Mouse (Mus musculus): ENCODE measurements around the gene Ppp2r2d. TPM values are rescaled to one million over a fixed set of nuclear protein-coding genes. Genes with fewer than 3 reads are reported as not detected.

The Ppp2r2d gene
- polyA plus RNA-seq, 1 experiment: 119 TPM

GRCm38 (mm10) chr7:138846502-138846991 is 668 bp downstream of the Ppp2r2d start:
- H3K4me3 ChIP-seq (ENCODE audit: control insufficient read depth, low read depth, low read length): peak overlapping the region; percentile 93
- no peaks in the 10 kb centered on the region for H3K27me3 ChIP-seq (ENCODE audit: control insufficient read depth, insufficient read depth, low read length)
- TF ChIP-seq CTCF (IDR thresholded peaks at IDR 0.05; ENCODE audit: control insufficient read depth, insufficient read depth, insufficient replicate concordance, low read depth, low read length) (no peak), POLR2A (IDR thresholded peaks at IDR 0.05; ENCODE audit: control insufficient read depth, low read depth, low read length) (no peak)
- H3K4me1 ChIP-seq (ENCODE audit: control insufficient read depth, insufficient read depth, low read length): peaks cover 9% of the 10 kb centered on the region
- H3K27ac ChIP-seq (ENCODE audit: control insufficient read depth, insufficient read depth, low read depth, low read length): peak overlapping the region; percentile 79
- H3K36me3 ChIP-seq (ENCODE audit: control insufficient read depth, insufficient read depth, low read length): peaks cover 1% of the 10 kb centered on the region; the same call in 1 of the 2 replicates

GRCm38 (mm10) chr7:138847316-138848027 is 1.6 kb downstream of the Ppp2r2d start:
- Histone ChIP-seq H3K36me3 (ENCODE audit: control insufficient read depth, insufficient read depth, low read length) (peaks cover 1% of the 10 kb centered on the region; the same call in 1 of the 2 replicates), H3K27me3 (ENCODE audit: control insufficient read depth, insufficient read depth, low read length) (no peaks in the 10 kb centered on the region), H3K4me1 (ENCODE audit: control insufficient read depth, insufficient read depth, low read length) (peaks cover 9% of the 10 kb centered on the region), H3K27ac (ENCODE audit: control insufficient read depth, insufficient read depth, low read depth, low read length) (peak overlapping the region; percentile 22), H3K4me3 (ENCODE audit: control insufficient read depth, low read depth, low read length) (peak overlapping the region; percentile 93)
- TF ChIP-seq POLR2A (IDR thresholded peaks at IDR 0.05; ENCODE audit: control insufficient read depth, low read depth, low read length) (no peak), CTCF (IDR thresholded peaks at IDR 0.05; ENCODE audit: control insufficient read depth, insufficient read depth, insufficient replicate concordance, low read depth, low read length) (no peak)

DNA sequence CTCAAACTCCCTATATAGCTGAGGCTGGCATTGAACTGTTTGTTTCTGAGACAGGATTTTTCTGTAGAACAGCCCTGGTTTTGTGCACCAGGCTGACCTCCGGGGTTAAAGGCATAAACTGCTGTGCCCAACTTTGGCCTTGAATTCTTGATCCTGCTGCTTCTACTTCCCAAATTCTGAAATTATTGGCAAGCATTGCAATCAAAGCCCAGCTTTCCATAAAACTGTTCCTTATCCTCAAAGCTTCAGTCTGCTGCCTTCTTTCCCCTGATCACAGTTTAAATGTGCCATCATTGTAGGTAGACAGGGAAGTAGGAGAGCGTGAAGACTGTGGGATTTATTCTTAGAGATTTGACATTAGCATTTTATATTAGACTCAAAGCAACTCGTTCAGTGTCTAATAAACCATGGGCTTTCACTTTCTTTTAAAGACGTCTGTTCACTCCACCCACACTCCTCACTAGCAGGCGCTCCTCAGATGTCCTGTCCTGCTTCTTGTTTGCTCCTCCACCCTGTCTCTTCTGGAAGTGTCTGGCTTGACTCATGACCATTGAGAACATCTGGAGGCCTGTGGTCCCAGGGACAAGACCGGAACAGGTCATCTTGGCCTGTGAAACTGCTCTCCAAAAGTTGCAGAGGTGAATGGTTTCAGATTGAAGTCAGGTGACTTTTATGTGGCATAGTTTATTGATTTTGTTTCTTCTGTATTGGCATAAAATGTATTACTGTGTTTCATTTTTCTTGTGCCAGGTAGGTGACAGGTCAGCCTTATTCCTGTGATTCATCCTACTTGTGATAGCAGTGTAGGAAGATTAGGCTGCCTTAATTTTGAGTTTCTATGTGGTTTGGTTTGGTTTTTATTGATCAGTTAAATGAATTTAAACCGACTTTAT is 2.4 kb downstream of the Ppp2r2d start:
- Histone ChIP-seq H3K27me3 (ENCODE audit: control insufficient read depth, insufficient read depth, low read length) (no peaks in the 10 kb centered on the region), H3K4me1 (ENCODE audit: control insufficient read depth, insufficient read depth, low read length) (peaks cover 9% of the 10 kb centered on the region), H3K27ac (ENCODE audit: control insufficient read depth, insufficient read depth, low read depth, low read length) (no peak overlapping the region), H3K4me3 (ENCODE audit: control insufficient read depth, low read depth, low read length) (peak overlapping the region; percentile 93; the same call in 1 of the 2 replicates), H3K36me3 (ENCODE audit: control insufficient read depth, insufficient read depth, low read length) (peaks cover 3% of the 10 kb centered on the region; the same call in 1 of the 2 replicates)
- TF ChIP-seq POLR2A (IDR thresholded peaks at IDR 0.05; ENCODE audit: control insufficient read depth, low read depth, low read length) (no peak), CTCF (IDR thresholded peaks at IDR 0.05; ENCODE audit: control insufficient read depth, insufficient read depth, insufficient replicate concordance, low read depth, low read length) (no peak)

GRCm38 (mm10) chr7:138850083-138850482 is 4.2 kb downstream of the Ppp2r2d start:
- H3K4me1 ChIP-seq (ENCODE audit: control insufficient read depth, insufficient read depth, low read length): peaks cover 6% of the 10 kb centered on the region
- no peak overlapping the region for H3K4me3 ChIP-seq (ENCODE audit: control insufficient read depth, low read depth, low read length)
- no peak for TF ChIP-seq CTCF (IDR thresholded peaks at IDR 0.05; ENCODE audit: control insufficient read depth, insufficient read depth, insufficient replicate concordance, low read depth, low read length)
- TF ChIP-seq POLR2A (IDR thresholded peaks at IDR 0.05; ENCODE audit: control insufficient read depth, low read depth, low read length): no peak
- H3K27me3 ChIP-seq (ENCODE audit: control insufficient read depth, insufficient read depth, low read length): no peaks in the 10 kb centered on the region
- peaks cover 3% of the 10 kb centered on the region; the same call in 1 of the 2 replicates for H3K36me3 ChIP-seq (ENCODE audit: control insufficient read depth, insufficient read depth, low read length)
- no peak overlapping the region for H3K27ac ChIP-seq (ENCODE audit: control insufficient read depth, insufficient read depth, low read depth, low read length)

DNA sequence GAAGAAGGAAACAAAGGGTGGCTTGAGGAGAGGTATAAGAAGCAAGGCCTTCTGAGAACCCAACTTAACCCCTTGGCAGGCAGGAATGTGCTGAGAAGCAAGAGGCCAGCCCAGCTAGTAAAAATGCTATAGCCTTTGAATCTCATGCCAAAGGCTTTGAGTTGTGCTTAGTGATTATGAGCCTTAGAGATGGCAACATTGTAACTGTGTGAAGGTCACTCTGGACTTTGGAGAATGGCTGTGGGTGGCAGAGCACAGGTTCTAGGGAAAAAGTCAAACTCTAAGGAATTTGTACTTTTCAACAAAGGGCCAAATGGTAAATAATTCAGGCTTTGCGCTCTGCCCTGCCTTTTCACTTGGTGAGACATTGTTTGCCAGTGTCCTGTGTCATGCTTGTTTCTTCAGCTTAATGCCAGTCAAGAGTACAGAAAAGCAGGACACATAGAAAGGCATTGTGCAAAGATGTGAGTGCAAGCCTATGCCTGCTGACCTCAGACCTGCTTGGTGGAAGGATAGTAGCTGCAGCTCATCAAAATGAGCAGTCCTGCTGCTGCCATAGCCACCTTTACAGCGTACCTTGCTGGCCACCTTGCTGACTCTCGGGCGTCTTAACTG is 7.6 kb downstream of the Ppp2r2d start:
- no peak overlapping the region for H3K27ac ChIP-seq (ENCODE audit: control insufficient read depth, insufficient read depth, low read depth, low read length)
- no peak overlapping the region for H3K4me3 ChIP-seq (ENCODE audit: control insufficient read depth, low read depth, low read length)
- H3K4me1 ChIP-seq (ENCODE audit: control insufficient read depth, insufficient read depth, low read length): no peaks in the 10 kb centered on the region
- TF ChIP-seq POLR2A (IDR thresholded peaks at IDR 0.05; ENCODE audit: control insufficient read depth, low read depth, low read length) (no peak), CTCF (IDR thresholded peaks at IDR 0.05; ENCODE audit: control insufficient read depth, insufficient read depth, insufficient replicate concordance, low read depth, low read length) (no peak)
- peaks cover 3% of the 10 kb centered on the region; the same call in 1 of the 2 replicates for H3K36me3 ChIP-seq (ENCODE audit: control insufficient read depth, insufficient read depth, low read length)
- H3K27me3 ChIP-seq (ENCODE audit: control insufficient read depth, insufficient read depth, low read length): no peaks in the 10 kb centered on the region

- TF ChIP-seq CTCF (IDR thresholded peaks at IDR 0.05; ENCODE audit: control insufficient read depth, insufficient read depth, insufficient replicate concordance, low read depth, low read length) (no peak), POLR2A (IDR thresholded peaks at IDR 0.05; ENCODE audit: control insufficient read depth, low read depth, low read length) (no peak)
- Histone ChIP-seq H3K27ac (ENCODE audit: control insufficient read depth, insufficient read depth, low read depth, low read length) (no peak overlapping the region), H3K36me3 (ENCODE audit: control insufficient read depth, insufficient read depth, low read length) (peaks cover 3% of the 10 kb centered on the region; the same call in 1 of the 2 replicates)
Measured at GRCm38 (mm10) chr7:138854201-138854600, 8.3 kb downstream of the Ppp2r2d start.

More at GRCm38 (mm10) chr7:138854201-138854600, 8.3 kb downstream of the Ppp2r2d start:
- H3K4me1 ChIP-seq (ENCODE audit: control insufficient read depth, insufficient read depth, low read length): no peaks in the 10 kb centered on the region
- H3K4me3 ChIP-seq (ENCODE audit: control insufficient read depth, low read depth, low read length): no peak overlapping the region
- H3K27me3 ChIP-seq (ENCODE audit: control insufficient read depth, insufficient read depth, low read length): no peaks in the 10 kb centered on the region

Measured in testis, adult 2 months (tissue).